Mouse (Mus musculus) ES-E14 (cell line): ENCODE measurements at regions not wholly inside any gene's neighbourhood (a gene's known extent, or its start where the extent isn't known, plus 50 kb on each side); places are given as distances from the start of the nearest gene placed in this dataset.
A peak's percentile ranks its signal among the peaks of the same experiment; 100 is the strongest.

Experiments
- DNase-seq: peaks from one replicate; pipeline ENCODE4 v3.0.0-alpha.2; 2013; ENCODE audit warnings: low read depth, low spot score
- H3K27ac ChIP-seq: 2 replicates; pipeline ENCODE4 v1.5.1; 2012; ENCODE audit warnings: low read depth, mild to moderate bottlenecking, low read length, moderate library complexity, mixed read lengths; ENCODE audit not compliant: poor library complexity, insufficient read depth, severe bottlenecking
- H3K36me3 ChIP-seq: 2 replicates; pipeline ENCODE4 v1.6.1; 2012; ENCODE audit warnings: mild to moderate bottlenecking, low read length, moderate library complexity, mixed read lengths; ENCODE audit not compliant: control insufficient read depth, poor library complexity, insufficient read depth, severe bottlenecking
- H3K4me1 ChIP-seq, 2 experiments: fragments of 150-350 bp in 1 of 2; sonication (generic) in 1 of 2; 2 replicates each; pipeline ENCODE4 v1.6.1; 2012; ENCODE audit warnings: low read length in 2 of 2, mild to moderate bottlenecking in 1 of 2, mixed read lengths in 1 of 2; ENCODE audit not compliant: control insufficient read depth in 2 of 2, insufficient read depth in 2 of 2, poor library complexity in 1 of 2
- H3K4me3 ChIP-seq, 2 experiments: fragments of 150-350 bp in 1 of 2; sonication (generic) in 1 of 2; 2 replicates each; pipeline ENCODE4 v1.5.1; 2012; ENCODE audit warnings: low read length in 2 of 2, low read depth in 1 of 2, mild to moderate bottlenecking in 1 of 2, mixed read lengths in 1 of 2; ENCODE audit not compliant: insufficient read depth in 1 of 2, poor library complexity in 1 of 2, severe bottlenecking in 1 of 2
- H3K9ac ChIP-seq: 2 replicates; pipeline ENCODE4 v1.6.1; 2012; ENCODE audit warnings: low read depth, mild to moderate bottlenecking, low read length, mixed read lengths; ENCODE audit not compliant: poor library complexity, insufficient read depth, severe bottlenecking
- H3K9me3 ChIP-seq: fragments of 150-350 bp; sonication (generic); 2 replicates; pipeline ENCODE4 v1.6.1; 2012; ENCODE audit warnings: low read depth, mild to moderate bottlenecking, low read length; ENCODE audit not compliant: control insufficient read depth, insufficient read depth
- CHD2 ChIP-seq: IDR thresholded peaks from 2 replicates; pipeline ENCODE4 v1.6.1; 2014; ENCODE audit warnings: mild to moderate bottlenecking, low read depth, low read length, inconsistent platforms
- HCFC1 ChIP-seq: IDR thresholded peaks from 2 replicates; pipeline ENCODE4 v1.6.1; 2012; ENCODE audit warnings: low read length, inconsistent platforms, borderline replicate concordance; ENCODE audit not compliant: insufficient read depth
- MAFK ChIP-seq: IDR thresholded peaks from 2 replicates; pipeline ENCODE4 v1.6.1; 2014; ENCODE audit warnings: mild to moderate bottlenecking, low read depth, low read length, inconsistent platforms; ENCODE audit not compliant: insufficient read depth
- ZC3H11A ChIP-seq: IDR thresholded peaks from 2 replicates; pipeline ENCODE4 v1.6.1; 2012; ENCODE audit warnings: low read depth, mild to moderate bottlenecking, inconsistent platforms, low read length, borderline replicate concordance
- ZNF384 ChIP-seq: IDR thresholded peaks from 2 replicates; pipeline ENCODE4 v1.6.1; 2012; ENCODE audit warnings: low read depth, low read length, inconsistent platforms
- in situ Hi-C, 2 experiments: fragments of 600-800 bp; cut with MboI; formaldehyde crosslinking; loops; one replicate each; pipeline ENCODE4 v1.15.1; 2025; ENCODE audit warnings: low sequenced_read_pairs in 2 of 2, inconsistent platforms in 1 of 2; ENCODE audit not compliant: unreplicated experiment in 2 of 2

DNA sequence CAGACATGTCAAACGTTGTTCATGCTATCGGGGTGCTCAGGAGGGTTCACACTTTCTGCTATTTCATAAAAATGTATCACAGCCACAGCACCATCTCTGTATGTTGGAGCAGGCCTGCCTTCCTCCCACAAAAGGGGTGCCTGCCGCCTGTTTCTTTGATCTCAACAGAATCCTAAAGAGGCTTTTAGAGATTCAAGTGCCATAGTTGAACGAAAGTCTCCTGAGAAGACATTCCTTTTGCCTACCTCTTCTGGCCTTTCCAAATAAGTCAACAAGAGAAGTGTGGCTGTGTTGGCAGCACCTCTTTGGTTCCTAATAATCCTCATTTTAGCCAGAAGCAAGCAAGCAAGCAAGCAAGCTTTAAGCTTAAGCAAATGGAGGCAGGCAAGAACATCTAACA is 72.6 kb upstream of the Cnep1r1 start:
- Histone ChIP-seq H3K9ac (no peak overlapping the region), H3K27ac (no peak overlapping the region), H3K9me3 (no peaks in the 10 kb centered on the region), H3K4me3 (no peak overlapping the region), H3K4me1 (no peaks in the 10 kb centered on the region), H3K36me3 (no peaks in the 10 kb centered on the region)
- TF ChIP-seq HCFC1 (no peak), MAFK (no peak)
- in situ Hi-C loops = no loop called here
- DNase-seq = no peak

DNA sequence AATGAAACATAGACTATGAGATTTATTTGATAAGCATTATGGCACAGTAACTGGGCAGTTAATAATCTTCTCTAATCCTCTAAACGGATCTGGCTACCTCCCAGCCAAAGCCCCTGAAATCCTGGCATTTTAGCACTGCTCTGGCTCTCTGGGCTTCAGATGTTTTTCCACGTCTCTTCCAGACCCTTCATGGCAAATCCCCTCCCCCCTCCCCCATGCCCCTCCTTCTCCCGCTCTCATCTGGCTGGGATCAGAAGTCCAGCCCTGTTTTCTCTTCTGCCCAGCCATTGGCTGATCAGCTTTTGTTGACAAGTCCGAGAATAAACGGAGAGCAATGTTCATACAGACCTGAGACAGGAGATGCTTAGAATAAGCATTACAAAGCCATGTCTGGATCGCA is 79.3 kb upstream of the Cnep1r1 start:
- no peak overlapping the region for H3K27ac ChIP-seq
- no peak overlapping the region for H3K9ac ChIP-seq
- TF ChIP-seq MAFK (no peak), CHD2 (no peak), HCFC1 (no peak), ZNF384 (no peak), ZC3H11A (no peak)
- in situ Hi-C loops = no loop called here
- DNase-seq = no peak
- no peaks in the 10 kb centered on the region for H3K4me1 ChIP-seq
- H3K36me3 ChIP-seq = no peaks in the 10 kb centered on the region
- no peak overlapping the region for H3K4me3 ChIP-seq
- H3K9me3 ChIP-seq = no peaks in the 10 kb centered on the region

DNA sequence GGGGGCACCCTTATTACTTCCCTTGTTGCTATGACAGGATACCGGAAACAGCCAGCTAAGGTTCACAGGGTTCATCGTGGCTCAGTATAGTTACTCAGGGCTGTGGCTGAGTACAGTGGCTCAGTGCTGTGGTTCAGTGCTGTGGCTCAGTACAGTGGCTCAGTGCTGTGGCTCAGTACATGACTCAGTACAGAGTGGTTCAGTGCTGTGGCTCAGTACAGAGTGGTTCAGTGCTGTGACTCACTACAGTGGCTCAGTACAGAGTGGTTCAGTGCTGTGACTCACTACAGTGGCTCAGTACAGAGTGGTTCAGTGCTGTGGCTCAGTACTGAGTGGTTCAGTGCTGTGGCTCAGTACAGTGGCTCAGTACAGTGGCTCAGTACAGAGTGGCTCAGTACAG is 78.6 kb upstream of the Zfp423 start:
- no peaks in the 10 kb centered on the region for H3K9me3 ChIP-seq
- H3K4me1 ChIP-seq = no peaks in the 10 kb centered on the region
- H3K9ac ChIP-seq = no peak overlapping the region
- H3K36me3 ChIP-seq = no peaks in the 10 kb centered on the region
- no peak overlapping the region for H3K27ac ChIP-seq
- DNase-seq = no peak
- TF ChIP-seq ZNF384 = no peak
- no peak for TF ChIP-seq ZC3H11A
- TF ChIP-seq HCFC1 = no peak
- TF ChIP-seq MAFK = no peak
- no peak for TF ChIP-seq CHD2
- H3K4me3 ChIP-seq = no peak overlapping the region
- in situ Hi-C loops = no loop called here

DNA sequence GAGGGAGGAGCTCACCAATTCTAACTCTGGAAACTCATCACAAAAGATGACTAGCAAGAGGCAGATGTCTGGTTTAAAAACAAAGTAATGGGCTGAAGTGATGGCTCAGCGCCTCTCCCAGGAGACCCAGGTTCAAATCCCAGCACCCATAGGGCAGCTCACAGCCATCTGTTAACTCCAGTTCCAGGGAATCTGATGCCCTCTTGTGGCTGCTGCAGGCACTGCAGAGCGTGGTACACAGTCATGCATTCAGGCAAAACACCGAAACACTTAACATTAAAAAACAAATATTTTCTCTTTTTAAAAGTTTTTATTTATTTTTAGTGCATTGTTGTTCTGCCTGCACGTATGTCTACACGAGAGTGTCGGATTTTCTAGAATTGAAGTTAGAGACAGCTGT is 73.7 kb upstream of the Zfp423 start:
- H3K4me1 ChIP-seq = no peaks in the 10 kb centered on the region
- H3K9ac ChIP-seq = no peak overlapping the region
- no peak for TF ChIP-seq MAFK
- TF ChIP-seq ZC3H11A = peak; percentile 71; the same call in 1 of the 2 replicates
- in situ Hi-C loops = loop anchor here in 1 of 2 experiments (5.0 kb wide), 1 partner anchor 436 kb away; no protein-coding TSS in a partner anchor
- H3K36me3 ChIP-seq = no peaks in the 10 kb centered on the region
- H3K9me3 ChIP-seq = no peaks in the 10 kb centered on the region
- peak; percentile 35 for DNase-seq
- no peak overlapping the region for H3K27ac ChIP-seq
- no peak overlapping the region for H3K4me3 ChIP-seq

DNA sequence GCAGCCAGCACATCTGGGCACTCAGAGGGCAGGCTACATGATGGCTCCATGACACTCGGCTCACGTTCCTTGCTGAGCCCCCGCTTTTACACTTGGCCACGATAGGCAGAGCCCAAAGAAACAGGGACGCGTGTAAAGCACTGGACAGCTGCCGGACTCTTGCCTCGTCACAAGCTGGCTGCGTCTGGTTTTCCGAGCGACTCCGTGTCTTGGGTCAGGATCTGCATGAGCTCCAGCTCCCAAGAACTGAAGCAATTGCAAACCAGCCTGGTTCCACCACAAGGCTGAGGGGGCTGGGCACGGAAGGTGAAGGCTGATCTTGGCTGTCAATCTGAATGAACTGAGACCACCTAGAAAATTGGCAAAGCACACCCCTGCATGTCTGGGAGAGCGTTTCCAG is 65.1 kb upstream of the Zfp423 start:
- Histone ChIP-seq H3K9ac (no peak overlapping the region), H3K36me3 (no peaks in the 10 kb centered on the region), H3K9me3 (no peaks in the 10 kb centered on the region), H3K4me3 (no peak overlapping the region), H3K27ac (no peak overlapping the region), H3K4me1 (peaks cover 0 to 11% of the 10 kb centered on the region in 2 experiments; a peak in 2 of 4 replicates)
- DNase-seq = no peak
- in situ Hi-C loops = loop anchor here in 1 of 2 experiments (25.0 kb wide), 1 partner anchor 437 kb away; no protein-coding TSS in a partner anchor
- TF ChIP-seq HCFC1 (no peak), ZNF384 (no peak), MAFK (no peak), CHD2 (no peak), ZC3H11A (no peak)
